Mouse (Mus musculus): ENCODE data around the gene Gm28042. TPM values are rescaled to one million over a fixed set of nuclear protein-coding genes. Genes with fewer than 3 reads are reported as not detected.
A peak's percentile ranks its signal among the peaks of the same experiment; 100 is the strongest.

Gm28042 gene
- total RNA-seq, 2 experiments from 2014 or later: 0.77 to 1.5 TPM

DNA sequence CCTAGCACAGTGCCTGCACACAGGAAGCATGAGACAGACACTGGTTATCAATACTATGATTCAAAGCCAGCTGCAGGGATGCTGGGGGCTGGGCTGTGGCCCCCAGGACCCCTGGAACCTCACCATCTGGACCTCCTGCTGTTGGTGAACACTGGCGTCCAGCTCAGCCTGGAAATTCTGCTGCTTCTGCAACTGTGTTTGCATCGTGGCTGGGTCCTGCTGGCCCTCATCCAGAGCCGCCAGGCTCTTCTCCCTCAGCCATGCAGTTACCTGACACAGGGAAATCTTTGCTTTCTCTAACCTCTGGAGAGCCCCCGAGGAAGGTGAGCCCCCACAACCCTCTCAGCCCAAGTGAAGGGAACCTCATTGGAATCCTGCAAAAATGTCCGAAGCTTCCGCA lies 24.1 kb downstream of the Gm28042 start:
- H3K27ac ChIP-seq: no peak overlapping the region
- peak; percentile 50 for DNase-seq
- no peak for TF ChIP-seq CTCF (IDR thresholded peaks at IDR 0.05)
- no peak overlapping the region for H3K4me3 ChIP-seq
- intact Hi-C loops (cut with DNase I): no loop called here

DNA sequence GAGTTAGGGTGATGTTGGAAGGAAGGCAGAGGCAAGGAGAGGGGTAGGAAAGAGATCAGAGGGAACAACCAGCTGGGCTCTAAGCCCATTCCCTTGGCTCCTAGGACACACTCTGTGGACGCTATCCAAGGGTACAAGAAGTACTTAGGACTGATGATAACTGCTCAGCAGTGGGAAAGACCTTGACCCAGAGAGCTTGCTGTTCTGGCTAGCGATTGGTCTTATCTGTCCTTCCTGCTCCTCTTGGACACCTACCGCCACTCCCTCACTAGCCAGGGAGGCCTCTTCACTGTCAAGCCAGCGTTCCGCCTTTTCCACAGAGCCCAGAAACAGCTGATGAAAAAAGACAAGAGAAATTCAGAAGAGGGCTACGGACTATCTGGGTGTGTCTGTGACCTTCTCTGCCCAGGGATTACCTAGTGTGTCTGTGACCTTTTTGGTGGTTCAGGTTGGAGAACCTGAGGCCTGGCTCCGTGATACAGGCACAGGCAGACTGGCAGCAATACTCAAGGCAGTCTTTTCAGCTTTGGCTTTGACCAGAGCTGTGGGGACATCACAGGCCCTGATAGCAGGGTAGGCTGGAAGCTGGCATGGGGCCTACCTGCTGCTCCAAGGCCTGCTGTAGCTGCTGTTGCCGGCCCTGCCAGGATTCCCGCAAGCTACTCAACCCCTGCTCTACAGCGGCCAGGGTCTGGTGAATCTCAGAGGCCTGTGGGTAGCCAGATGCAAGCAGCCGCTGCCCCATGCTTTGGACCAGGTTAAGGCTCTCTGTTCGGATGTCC lies 27.7 kb downstream of the Gm28042 start:
- H3K4me3 ChIP-seq: no peak overlapping the region
- peak overlapping the region; percentile 68 for H3K27ac ChIP-seq
- intact Hi-C loops (cut with DNase I): no loop called here
- TF ChIP-seq CTCF (IDR thresholded peaks at IDR 0.05): no peak
- peak; percentile 64 for DNase-seq

DNA sequence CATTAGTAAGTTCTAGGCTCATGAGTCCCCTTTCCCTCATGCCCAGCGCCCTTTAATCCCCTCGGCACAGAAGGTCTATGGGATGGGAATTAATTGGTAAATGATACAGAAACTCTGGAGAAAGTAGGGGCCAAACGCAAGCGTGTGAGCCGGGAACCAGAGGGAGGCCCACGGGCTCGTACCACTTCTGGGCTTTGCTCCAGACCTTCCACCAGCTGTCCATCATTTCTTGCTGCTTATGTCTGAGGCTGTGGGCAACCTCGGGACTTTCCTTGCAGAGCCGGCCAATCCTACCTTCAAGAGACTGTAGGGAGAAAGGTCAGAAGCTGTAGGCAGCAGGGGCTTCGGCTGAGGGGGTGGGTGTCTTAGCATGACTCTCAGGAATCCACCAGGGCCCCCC lies 28.6 kb downstream of the Gm28042 start:
- intact Hi-C loops (cut with DNase I): no loop called here
- Histone ChIP-seq H3K4me3 (no peak overlapping the region), H3K27ac (no peak overlapping the region)
- DNase-seq: no peak
- no peak for TF ChIP-seq CTCF (IDR thresholded peaks at IDR 0.05)

DNA sequence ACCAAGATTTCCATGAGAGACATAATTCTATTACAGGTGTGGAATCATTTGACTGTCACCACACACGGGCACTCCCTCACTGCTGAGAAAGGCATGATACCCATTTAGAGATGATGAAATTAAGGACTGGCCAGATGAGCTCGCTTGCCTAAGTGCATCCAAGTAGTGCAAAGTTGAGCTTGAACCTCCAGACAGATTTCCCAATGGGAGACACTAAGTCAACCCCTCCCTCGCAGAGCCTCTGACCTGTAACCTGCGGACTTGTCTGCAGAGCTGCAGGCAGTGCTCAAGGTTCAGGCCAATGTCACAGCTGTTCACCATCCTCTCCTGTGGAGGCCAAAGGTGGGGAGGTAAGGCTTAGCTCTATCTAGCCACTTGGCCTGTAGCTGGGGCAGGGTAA lies 31.5 kb downstream of the Gm28042 start:
- no peak for TF ChIP-seq CTCF (IDR thresholded peaks at IDR 0.05)
- intact Hi-C loops (cut with DNase I): no loop called here
- no peak for DNase-seq
- Histone ChIP-seq H3K27ac (no peak overlapping the region; the same call in 1 of the 2 replicates), H3K4me3 (no peak overlapping the region)

DNA sequence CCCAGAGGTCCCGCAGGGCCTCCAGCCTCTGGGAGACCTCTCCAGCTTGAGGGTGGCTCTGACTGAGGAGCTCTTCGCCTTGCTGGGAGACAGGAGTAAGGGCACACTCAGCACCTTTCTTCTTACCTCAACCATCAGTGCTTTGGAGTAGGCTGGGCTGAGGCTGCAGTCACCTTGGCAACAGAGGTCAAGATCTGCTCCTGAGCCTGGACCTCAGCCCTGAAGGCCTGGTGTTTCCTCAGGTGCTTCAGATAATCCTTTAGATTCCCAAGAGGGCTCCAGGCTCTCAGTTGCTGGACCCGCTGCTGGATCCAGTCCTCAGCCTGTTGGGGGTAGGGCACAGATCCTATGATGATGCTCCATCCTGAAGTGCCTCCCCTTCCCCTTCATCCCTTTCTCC lies 32.2 kb downstream of the Gm28042 start:
- H3K27ac ChIP-seq: peak overlapping the region; percentile 73; the same call in 1 of the 2 replicates
- TF ChIP-seq CTCF (IDR thresholded peaks at IDR 0.05): no peak
- intact Hi-C loops (cut with DNase I): no loop called here
- no peak overlapping the region for H3K4me3 ChIP-seq
- DNase-seq: no peak

DNA sequence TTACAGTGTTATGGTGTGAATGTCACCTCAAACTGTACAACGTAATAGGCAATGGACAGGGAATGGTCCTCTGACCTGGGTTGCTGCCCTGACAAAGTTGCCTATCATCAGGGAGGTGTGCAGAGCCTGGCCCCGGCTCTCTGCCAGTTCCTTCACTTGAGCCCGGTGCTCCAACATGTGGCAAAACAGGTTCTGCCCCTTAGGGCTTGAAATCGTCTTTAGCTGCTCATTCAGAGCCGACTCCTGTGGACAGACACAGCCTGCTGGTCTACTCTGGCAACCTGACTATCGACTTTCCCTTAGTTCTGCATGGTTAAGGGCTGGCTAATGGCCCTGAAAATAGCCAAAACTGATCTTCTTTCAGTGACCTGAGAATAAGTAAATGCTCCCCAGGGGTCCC lies 32.9 kb downstream of the Gm28042 start:
- intact Hi-C loops (cut with DNase I): no loop called here
- H3K4me3 ChIP-seq: no peak overlapping the region
- H3K27ac ChIP-seq: peak overlapping the region; percentile 73
- no peak for TF ChIP-seq CTCF (IDR thresholded peaks at IDR 0.05)
- DNase-seq: peak; percentile 61

DNA sequence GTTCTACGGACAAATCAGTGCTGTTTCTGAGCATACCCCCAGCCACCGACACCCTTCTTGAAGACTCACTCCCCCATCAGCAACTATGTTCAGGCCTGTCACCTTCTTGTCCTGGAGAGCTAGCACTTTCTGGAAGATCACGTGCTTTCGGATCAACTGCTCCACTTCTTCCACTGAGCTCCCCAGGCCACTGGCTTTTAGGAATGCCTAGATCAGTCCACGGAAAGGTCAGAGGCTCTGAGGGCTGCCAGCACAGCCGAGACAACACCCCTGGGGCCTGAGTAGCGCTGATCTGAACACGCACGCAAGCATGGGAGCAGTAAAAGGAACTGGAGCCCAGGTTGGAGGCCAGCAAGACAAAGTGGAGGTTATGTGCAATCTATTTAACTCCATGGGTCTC lies 33.4 kb downstream of the Gm28042 start:
- peak; percentile 72 for DNase-seq
- TF ChIP-seq CTCF (IDR thresholded peaks at IDR 0.05): no peak
- intact Hi-C loops (cut with DNase I): no loop called here
- Histone ChIP-seq H3K4me3 (no peak overlapping the region), H3K27ac (peak overlapping the region; percentile 73)

DNA sequence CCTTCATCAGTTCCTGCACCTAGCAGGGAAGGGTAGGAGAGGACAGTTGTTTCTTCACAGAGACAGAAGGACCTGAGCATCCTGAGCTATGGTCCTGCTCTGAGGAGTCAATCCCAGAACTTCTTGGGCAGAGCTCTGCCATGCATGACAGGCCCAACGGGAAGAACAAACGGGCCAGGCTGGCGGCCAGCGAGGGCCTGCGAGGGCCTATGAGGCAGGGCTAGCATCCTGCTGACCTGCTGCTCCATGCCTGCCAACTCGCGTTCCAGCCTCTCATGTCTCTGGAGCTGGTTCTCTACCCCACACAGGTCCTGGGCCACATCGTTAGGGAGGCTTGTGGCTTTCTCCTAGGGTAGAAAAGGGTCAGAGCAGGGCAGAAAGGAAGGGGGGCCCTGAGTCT lies 35.0 kb downstream of the Gm28042 start:
- DNase-seq: no peak
- no peak for TF ChIP-seq CTCF (IDR thresholded peaks at IDR 0.05)
- H3K27ac ChIP-seq: no peak overlapping the region
- intact Hi-C loops (cut with DNase I): no loop called here
- H3K4me3 ChIP-seq: no peak overlapping the region

DNA sequence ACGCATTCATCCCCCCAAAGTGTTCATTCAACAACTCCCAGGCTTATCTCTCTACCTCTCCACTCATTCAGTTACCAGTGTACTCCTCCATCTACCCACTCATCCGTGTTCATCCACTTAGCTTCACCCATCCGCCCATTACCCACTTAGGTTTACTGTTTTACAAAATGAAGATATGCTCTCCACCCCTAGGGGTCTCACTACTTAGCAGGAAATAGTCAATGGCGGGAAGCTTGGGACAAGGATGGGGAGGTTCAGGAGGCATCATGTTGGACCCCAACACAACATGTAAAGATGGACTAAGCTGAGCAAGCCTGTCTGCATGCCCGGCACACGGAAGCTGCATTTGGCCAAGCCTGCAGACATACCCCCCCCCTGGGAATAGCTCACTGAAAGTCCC lies 37.3 kb downstream of the Gm28042 start:
- intact Hi-C loops (cut with DNase I): loop anchor here (1.0 kb wide), 1 partner anchor 16 kb away; no protein-coding TSS in a partner anchor
- no peak for DNase-seq
- H3K4me3 ChIP-seq: no peak overlapping the region
- no peak overlapping the region for H3K27ac ChIP-seq
- 0 out of 2 replicates have a peak, but pooled peaks have one; percentile 2 for TF ChIP-seq CTCF (IDR thresholded peaks at IDR 0.05)

DNA sequence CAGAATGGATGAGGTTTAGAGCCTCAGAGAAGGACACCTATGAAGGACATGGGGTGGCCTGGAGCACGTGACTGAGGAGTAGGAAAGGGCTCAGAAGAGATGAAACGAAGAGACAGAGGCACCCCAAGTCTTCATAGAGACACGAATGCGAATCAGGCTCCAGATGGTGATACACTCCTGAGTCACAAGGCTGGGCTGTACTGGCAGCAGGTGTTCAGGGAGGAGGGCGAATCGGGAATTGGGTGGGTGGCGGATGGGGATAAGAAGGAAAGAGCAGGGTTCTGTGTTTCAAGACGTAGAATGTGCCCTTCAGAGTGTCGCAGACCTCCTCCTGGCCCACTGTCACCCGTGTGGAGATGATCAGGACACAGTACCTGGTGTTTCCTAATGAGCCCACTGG lies 38.0 kb downstream of the Gm28042 start:
- no peak for DNase-seq
- no peak for TF ChIP-seq CTCF (IDR thresholded peaks at IDR 0.05)
- H3K4me3 ChIP-seq: no peak overlapping the region
- intact Hi-C loops (cut with DNase I): loop anchor here (1.0 kb wide), 1 partner anchor 17 kb away; no protein-coding TSS in a partner anchor
- no peak overlapping the region for H3K27ac ChIP-seq

DNA sequence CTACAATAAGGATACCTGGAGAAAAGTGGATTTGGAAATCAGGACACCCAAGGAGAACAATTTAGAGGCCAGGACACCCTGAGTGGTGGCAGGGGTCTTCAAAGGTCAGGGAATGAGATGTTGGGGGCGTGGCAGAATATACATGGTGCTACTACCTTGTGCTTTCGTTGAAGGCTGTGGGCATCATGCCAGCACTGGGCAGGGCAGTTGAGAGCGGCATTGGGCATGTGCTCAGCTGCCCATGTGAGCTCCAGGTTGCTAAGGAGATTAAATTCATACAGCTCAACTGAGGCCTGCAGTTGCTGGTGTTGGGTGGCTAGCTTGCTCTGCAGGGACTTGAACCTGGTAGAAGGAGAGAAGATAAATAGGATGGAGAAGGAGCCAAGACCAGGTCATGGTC lies 38.9 kb downstream of the Gm28042 start:
- H3K4me3 ChIP-seq: no peak overlapping the region
- TF ChIP-seq CTCF (IDR thresholded peaks at IDR 0.05): no peak
- intact Hi-C loops (cut with DNase I): no loop called here

DNA sequence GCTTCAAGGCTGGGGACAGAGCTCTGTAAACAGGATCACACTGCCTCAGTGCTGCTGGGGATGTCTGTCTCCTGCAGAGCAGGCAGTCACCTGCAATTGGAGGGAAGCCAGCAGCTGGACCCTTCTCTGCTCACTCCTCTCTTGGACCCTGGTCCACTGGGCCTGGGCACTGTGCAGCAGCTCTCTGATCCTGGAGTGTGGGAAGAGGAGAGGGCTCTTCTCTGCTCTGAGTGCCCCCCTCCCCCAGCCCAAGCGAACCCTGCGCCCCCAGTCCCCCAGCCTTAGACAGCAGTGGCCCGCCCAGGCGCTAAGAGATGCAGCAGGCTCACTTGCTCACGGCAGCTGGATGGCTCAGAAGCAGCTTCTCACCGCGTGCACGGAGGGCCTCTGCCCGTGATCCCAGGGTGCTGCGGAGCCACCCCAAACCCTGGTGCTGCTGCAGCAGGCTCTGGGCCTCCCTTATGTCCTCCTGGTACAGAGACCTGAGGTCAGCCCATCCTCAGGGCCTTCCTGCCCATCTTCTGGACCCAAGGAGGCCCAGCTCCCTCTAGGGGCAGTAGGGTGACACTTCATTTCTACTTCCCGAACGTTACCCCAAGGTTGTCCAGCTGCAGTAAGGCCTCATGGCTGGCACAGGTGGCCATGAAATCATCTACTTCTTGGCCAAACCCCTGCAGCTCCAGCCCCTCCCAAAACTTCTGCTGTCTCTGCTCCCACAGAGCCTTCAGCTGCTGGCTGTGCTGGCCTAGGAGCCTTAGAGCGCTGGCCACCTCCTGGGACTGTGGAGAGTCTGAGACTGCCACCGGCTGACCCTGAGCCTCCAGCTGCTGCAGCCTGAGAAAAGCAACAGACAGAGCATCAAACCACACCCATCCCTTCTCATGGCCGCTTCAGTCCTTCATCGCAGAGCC lies 41.5 kb downstream of the Gm28042 start:
- peak; percentile 76 for TF ChIP-seq CTCF (IDR thresholded peaks at IDR 0.05)
- intact Hi-C loops (cut with DNase I): loop anchor here (1.0 to 2.0 kb wide), 2 partner anchors 19 to 42 kb away; partner anchors contain the start of genes Gm28042 and Jmjd7
- Histone ChIP-seq H3K27ac (no peak overlapping the region), H3K4me3 (no peak overlapping the region)
- DNase-seq: peak; percentile 72

More for the DNA sequence above, 38.9 kb downstream of the Gm28042 start:
- no peak for DNase-seq
- H3K27ac ChIP-seq: no peak overlapping the region

Measured in gastrocnemius, adult 2 months (tissue).